Mouse (Mus musculus): ENCODE measurements around the gene Parva. TPM values are rescaled to one million over a fixed set of nuclear protein-coding genes. Genes with fewer than 3 reads are reported as not detected.

The Parva gene
- total RNA-seq, 1 experiment from 2014 or later, result not detected

DNA sequence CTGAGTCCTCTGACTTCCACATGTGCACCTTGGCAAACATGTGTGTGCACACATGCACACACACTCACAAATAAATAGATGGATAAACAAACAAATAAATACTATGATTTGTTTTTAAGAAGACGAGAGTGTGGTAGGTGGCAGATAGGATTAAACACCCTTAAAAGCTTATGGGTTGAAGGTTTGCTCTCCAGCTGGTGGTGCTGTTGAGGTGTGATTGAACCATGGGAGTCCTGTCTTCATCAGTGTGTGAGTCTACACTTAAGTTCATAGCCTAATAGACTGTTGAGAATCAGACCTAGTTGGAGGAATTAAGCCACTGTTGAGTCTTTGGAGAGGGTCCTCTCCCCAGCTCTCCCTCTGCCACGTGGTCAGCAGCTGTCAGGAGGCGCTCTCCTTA lies 38.6 kb downstream of the Parva start:
- no peak for ATAC-seq (replicated peaks; ENCODE audit: insufficient number of reproducible peaks, low FRiP score, low TSS enrichment, poor library complexity, severe bottlenecking)

DNA sequence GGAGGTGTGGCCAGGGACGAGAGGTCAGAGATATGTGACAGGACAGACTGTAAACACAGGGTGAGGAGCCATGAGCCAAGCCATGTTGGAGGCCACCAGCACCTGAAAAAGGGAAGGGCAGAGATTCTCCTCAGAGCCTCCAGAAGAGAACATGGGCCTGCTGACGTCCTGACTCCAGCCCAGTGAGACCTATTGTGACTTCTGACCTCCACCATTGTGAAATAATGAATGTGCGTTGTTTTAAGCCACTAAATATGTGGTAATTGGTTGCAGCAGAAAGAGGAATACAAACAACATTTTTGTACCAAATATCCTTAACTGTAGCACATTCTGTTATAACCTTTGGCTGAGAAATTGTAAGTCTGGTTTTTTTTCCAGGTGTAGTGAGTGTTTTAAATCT lies 39.5 kb downstream of the Parva start:
- no peak for ATAC-seq (replicated peaks; ENCODE audit: insufficient number of reproducible peaks, low FRiP score, low TSS enrichment, poor library complexity, severe bottlenecking)

DNA sequence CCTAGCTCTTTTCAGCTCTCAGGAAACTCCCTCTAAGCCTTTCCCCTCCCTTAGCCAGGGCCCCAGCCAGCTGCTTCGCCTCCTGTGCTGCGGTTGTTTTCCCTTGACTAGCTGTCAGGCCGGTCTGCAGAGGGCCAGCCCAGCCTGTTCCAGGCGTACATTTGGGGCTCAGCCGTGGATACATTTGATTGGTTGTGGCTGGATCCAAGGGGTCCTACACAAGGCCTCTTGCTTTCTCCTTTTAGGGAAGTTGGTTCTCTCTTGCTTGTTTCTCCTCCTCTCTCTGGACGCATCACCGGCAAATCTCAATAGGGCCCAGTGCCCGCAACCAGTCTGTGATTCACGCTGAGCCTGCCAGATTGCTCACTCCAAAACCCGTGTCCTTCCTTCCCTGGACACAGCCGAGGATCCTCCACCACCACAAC lies 40.4 kb downstream of the Parva start:
- ATAC-seq (replicated peaks; ENCODE audit: insufficient number of reproducible peaks, low FRiP score, low TSS enrichment, poor library complexity, severe bottlenecking), result no peak

DNA sequence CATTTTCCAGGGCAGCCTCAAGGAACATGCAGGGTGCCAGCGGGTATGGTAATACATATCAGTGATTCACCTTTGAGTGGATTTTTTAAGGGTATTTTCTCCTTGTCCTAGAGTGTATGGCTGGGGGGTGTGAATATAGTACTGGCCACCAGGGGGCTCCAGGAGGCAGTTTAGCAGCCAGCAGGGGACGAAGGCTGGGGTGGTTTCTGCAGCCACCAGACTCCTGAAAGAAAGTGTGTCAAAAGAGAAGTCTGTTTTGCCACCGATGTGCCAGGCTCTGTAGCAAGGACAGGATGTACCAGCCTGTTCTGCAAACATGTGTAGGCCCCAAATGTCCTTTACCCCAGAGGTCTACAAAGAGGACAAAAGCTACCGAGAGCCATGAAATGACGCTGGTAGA lies 42.5 kb downstream of the Parva start:
- no peak for ATAC-seq (replicated peaks; ENCODE audit: insufficient number of reproducible peaks, low FRiP score, low TSS enrichment, poor library complexity, severe bottlenecking)

DNA sequence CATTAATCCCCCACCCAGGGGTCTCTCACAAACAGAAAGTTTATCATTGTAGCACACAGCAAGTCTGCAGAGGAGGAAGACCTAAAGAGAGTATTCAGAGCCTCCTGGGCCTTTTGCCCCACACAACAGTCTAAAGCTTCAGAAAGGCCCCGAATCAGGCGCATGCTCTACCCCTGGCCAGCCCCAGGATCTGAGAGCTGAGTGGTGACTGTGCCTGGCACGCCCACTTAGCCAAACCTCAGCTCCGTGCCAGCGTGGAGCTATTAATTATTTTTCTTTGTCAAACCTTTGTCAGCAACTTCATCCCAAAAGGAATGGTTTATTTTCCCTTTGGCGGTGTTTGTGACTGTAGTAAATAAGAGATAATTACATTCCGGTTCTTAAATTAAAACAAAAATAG lies 44.0 kb downstream of the Parva start:
- no peak for ATAC-seq (replicated peaks; ENCODE audit: insufficient number of reproducible peaks, low FRiP score, low TSS enrichment, poor library complexity, severe bottlenecking)

DNA sequence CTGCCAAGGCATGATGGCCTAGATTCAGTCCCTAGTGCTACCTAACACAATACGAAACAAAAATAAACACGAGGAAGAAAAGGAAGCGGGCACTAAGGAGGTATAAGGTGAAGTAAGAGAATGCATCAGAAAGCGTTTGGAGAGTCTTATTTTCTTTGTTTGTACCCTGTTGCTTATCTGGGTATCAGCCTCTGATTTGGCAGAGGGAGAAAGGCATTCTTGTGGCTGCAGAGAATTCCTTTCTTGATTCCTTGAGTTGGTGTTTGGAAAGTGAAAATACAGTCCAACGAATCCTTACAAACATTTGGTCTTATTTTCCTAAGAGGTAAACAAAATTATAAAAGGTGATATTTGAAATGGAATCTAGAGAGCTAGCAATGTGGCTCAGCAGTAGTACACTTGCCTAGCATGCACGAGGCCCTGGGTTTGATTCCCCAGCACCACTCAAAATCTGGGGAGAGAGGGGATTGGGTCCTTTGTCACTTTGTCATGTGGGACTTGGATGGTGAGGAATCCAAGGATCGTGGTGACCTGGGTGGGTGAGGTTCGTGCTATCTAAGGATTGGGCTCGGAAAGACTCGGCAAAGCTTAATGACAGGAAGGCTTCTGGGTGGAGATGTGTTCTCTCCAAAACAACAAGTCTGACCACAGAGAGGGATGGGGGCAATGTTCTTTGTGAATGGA lies 44.9 kb downstream of the Parva start:
- ATAC-seq (replicated peaks; ENCODE audit: insufficient number of reproducible peaks, low FRiP score, low TSS enrichment, poor library complexity, severe bottlenecking), result no peak

DNA sequence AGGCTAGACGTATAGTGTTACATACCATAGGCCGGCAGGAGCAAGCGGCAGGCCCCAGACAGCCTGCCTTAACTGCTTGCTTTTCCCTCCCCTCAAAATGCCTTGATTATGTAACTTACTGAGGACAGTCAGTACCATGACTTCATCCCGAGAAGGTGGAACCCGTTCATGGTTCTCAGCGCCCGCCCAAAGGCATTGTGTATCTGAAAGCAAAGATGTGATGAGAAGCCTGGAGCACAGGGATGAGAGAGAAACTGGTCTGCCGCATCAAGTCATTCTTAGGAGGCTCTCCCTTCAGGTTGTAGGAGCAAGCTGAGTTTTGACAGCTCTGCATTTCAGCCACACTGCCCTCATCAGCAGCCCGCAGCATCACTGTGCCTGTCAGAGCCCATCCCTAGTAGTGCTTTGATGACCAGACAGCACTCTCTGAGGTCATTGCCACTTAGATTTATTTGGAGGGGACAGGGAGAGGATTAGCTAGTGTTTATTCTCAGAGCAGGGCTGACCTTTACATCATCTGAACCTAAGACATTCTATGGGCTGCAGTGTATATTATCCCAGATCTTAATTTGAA lies 45.5 kb downstream of the Parva start:
- no peak for ATAC-seq (replicated peaks; ENCODE audit: insufficient number of reproducible peaks, low FRiP score, low TSS enrichment, poor library complexity, severe bottlenecking)

DNA sequence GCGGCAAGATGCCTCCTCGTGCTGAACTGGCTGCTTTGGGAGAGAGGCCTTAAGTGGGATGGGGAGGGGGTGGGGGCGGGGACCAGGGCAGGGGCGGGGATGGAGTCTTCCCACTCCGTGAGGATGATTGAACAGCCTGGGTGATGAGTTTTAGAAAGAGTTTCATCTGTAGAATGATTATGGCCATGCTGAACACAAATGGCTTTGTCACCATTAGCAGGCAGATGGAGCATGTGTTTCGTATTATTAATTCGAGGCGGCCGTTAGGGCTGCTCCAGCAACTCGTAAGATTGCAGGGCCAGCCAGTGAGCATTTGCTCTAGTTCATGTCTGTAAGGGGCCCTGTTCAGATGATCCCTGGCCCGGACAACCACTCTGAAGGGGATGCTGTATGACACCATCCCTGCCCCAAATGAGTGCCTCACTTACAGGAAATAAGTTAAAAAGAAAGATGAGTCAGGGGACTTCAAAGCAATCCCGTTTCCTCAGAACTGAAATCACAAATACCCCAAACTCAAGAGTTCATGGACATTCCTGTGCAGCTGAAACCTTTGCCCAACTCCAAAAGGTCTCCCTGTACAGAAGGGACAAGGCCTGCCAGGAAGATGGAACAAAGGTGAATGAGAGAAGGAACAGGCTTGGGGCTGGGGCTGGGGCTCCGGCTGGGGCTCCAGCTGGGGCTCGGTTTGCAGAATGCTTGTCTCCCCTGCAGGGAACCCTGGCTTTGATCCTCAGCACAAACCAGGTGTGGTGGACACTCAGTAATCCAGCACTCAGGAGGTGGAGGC lies 46.5 kb downstream of the Parva start:
- no peak for ATAC-seq (replicated peaks; ENCODE audit: insufficient number of reproducible peaks, low FRiP score, low TSS enrichment, poor library complexity, severe bottlenecking)

DNA sequence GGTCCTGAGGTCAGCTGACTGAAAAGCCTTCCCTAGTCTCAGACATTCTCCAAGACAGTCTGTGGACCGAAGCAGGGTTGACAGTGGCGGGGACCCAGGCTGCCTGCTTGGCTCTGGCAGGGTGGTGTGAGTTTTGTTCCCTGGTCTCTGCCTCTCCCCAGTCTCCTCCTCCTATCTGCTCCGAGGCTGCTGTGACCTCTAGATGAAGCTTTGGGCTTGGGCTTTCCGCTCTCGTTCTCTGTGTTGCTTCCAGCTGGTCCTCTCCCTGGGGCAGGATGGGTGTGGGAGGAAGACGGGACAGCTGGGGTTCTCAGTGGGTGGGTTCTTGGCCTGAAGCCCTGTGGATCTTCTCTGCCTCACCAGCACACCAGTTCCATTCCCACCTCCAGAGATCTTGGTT lies 51.8 kb downstream of the Parva start:
- ATAC-seq (replicated peaks; ENCODE audit: insufficient number of reproducible peaks, low FRiP score, low TSS enrichment, poor library complexity, severe bottlenecking), result no peak

DNA sequence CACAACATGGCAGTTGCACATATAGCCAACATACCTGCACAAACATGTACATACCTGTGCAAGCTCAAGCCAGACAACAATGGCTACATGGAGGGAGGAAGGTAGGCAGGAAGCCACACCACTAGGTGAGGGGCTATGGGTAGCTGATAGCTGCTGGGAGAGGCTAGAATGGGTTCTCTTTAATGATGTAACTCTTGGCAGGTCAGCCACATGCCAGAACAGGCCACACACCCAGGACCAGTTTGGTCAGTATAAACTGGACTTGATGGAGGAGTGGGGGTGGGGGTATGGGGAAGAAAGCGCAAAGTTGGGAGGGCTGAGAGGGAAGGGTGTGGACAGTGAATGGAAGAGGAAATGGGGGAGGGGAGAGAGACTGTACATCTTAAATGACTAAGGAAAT lies 53.7 kb downstream of the Parva start:
- ATAC-seq (replicated peaks; ENCODE audit: insufficient number of reproducible peaks, low FRiP score, low TSS enrichment, poor library complexity, severe bottlenecking), result no peak

DNA sequence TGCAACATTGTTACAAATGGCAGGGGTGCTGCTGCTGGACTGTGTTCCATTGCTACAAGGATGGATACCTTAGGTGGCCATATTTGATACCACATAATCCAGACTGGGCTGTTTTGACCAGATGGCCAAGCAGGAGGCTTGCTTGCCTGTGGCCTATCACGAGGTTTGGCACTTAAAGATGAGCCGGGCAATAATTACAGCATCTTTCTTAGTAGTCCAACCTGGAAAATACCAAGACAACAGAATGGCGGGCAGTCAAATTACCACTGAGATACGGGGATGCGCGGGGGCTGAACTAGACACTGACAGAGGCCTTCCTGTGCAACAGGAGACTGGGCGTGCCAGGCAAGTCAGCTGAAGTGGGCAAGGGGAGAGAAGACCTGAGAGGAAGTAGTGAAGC lies 55.3 kb downstream of the Parva start:
- ATAC-seq (replicated peaks; ENCODE audit: insufficient number of reproducible peaks, low FRiP score, low TSS enrichment, poor library complexity, severe bottlenecking), result no peak

DNA sequence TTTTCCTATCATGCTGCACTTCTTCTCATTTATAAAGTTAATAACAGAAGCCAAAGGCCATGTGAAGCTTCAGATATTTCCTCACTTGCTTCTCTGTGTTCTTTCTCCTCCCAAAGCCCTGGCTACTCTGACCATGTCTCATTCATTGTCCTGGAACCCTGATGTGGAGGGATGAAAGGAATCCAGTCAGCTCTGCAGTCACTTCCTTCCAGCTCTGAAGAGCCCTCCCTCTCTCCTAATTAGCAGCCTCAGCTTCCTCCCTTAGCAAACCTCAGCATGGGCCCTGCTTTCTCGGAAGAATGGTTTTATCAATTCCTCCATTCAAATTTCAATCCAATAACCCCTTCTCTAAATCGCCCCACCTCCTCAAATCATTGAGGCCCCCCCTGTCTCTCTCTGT lies 56.1 kb downstream of the Parva start:
- no peak for ATAC-seq (replicated peaks; ENCODE audit: insufficient number of reproducible peaks, low FRiP score, low TSS enrichment, poor library complexity, severe bottlenecking)

DNA sequence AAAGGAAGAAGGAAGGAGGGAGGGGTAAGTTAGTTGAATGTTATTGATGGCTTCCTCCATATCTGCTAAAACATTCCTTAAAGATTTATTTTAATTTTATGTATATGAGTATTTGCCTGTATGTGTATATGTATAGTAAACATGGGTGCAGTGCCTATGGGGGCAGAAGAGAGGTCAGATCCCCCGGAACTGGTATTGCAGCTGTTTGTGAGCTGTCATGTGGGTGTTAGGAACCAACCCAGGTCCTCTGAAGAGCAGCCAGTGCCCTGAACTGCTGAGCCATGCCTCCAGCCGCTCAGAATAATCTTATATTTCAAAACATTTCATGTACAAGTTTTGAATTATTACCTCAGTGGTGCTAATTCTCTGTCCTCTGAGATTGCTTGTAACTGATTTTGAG lies 63.5 kb downstream of the Parva start:
- ATAC-seq (replicated peaks; ENCODE audit: insufficient number of reproducible peaks, low FRiP score, low TSS enrichment, poor library complexity, severe bottlenecking), result no peak

DNA sequence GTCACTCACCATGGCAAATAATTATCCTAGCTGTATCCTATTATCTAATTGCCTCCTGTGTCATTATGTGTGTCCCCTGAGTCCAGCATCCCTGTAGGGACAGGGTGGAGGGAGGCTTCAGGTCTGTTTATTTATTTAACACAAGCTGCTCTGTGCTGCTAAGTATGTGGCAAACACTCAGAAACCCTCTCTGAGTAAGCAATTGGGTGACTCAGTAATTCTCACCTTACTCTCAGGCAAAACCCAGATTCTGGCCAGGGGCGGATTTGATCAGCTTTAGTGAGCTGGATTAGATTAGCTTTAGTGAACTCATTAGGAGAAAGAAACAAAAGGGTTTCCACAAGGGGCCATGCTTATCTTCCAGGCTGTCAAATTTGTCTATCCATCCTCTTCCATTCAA lies 64.4 kb downstream of the Parva start:
- no peak for ATAC-seq (replicated peaks; ENCODE audit: insufficient number of reproducible peaks, low FRiP score, low TSS enrichment, poor library complexity, severe bottlenecking)

DNA sequence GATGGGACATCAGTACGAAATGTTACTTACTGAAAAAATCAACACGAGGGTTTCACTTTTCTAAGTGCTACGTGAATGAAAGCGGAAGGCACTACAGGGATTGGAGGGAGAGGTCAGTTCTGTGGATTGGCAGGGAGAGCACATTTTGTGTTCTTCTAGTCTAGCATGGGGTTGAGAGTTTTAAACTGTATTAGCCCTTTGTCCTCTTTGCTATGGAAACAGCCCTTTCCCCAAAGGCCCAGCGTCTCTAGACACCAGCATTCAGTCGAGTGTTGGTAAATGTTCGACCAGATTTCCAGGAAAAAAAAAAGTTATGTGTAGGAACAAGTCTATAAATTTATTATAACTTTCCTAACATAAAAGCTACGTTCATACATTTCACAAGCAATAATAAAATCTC lies 68.6 kb downstream of the Parva start:
- ATAC-seq (replicated peaks; ENCODE audit: insufficient number of reproducible peaks, low FRiP score, low TSS enrichment, poor library complexity, severe bottlenecking), result no peak

DNA sequence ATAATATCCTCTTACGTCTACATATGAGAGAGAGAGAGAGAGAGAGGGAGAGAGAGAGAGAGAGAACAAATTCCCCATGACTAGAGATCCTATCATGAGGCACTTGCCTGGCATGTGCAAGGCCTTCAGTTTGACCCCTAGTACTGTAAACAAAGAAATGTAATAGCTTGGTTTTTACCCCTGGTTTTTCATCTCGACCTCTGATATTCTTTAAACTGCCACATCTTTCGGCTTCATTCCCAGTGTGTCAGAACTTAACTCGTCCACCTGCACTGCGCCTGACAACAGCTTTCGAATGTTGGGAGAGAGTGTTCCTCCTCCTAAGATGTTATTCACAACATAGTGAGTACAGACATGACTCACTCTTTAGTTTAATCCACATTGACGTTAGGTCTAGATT lies 69.6 kb downstream of the Parva start:
- ATAC-seq (replicated peaks; ENCODE audit: insufficient number of reproducible peaks, low FRiP score, low TSS enrichment, poor library complexity, severe bottlenecking), result no peak

DNA sequence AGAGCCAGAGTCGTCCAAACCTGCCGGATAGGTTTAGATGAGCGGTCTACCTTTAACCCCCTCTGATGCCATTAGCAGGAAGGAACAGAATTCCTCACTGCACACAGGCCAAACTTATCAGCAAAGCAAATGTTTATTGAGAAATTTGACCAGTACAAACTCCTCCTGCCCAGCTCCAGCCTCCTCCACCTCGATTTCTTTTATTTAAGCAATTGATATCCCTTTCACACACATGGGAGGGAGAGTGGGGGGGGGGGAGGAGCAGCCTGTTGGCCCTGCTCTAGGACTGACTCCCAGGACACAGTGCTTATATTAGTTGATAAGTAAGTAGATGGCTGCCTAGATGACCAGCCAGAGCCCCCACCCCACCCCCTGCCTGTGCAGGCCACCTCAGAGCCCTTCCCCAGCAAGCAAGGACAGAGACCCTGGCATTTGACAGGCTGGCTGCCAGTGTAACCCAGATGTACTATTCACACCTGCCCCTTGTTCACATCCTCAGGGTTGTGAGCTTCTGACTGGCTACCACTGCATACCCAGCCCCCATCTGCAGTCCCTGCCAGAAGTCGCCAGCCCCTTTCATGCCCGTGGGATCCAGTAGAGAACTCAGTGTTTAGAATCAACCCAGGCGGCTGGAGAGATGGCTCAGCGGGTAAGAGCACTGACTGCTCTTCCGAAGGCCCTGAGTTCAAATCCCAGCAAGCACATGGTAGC lies 71.4 kb downstream of the Parva start:
- ATAC-seq (replicated peaks; ENCODE audit: insufficient number of reproducible peaks, low FRiP score, low TSS enrichment, poor library complexity, severe bottlenecking), result no peak

DNA sequence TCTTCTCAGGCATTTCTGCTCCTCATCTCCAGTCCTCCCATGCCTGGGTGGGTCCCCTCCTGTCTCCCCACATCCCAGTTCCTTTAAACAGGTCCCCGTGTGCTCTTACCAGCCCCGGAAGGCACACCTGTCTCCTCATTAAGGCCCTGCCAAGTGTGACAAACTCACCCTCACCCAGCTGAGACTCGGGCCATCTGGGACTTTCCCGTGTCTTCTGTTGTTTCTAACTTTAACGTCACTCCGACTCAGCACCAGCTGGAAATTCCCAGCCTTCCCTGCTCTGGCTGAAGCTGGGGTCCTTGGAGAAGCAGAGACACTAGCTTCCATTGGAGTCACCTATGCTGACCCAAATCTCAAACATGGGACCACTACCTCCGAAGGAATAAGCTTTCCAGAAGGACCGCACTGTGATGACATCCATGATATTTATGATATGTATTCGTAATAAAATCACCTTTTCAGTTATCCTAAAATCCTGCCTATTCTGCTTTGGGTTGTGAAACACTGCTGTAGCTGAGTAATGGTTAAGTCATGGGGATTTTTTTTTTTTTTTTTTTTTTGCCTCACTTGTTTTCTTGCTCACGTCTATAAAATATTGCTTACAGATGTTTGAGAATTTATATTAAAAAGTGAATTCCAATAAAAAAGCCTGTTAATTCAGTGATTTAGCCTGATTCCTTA lies 72.3 kb downstream of the Parva start:
- ATAC-seq (replicated peaks; ENCODE audit: insufficient number of reproducible peaks, low FRiP score, low TSS enrichment, poor library complexity, severe bottlenecking), result no peak

DNA sequence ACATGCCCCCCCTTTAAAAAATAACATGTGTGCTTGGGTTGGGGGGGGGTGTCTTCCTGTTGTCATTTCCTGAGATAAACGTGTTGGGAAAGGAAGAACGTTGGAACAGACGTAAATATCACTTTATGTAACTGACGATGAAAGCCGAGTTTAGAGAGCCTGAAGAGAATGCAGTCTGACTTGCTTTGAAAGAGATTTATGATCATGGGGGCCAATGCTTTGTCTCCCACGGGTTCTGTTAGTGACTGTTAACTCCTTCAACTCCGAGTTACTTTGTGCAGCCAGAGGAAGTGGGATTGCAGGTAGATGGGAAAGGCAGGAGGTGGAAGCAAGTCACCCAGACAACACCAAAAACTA lies 72.8 kb downstream of the Parva start:
- ATAC-seq (replicated peaks; ENCODE audit: insufficient number of reproducible peaks, low FRiP score, low TSS enrichment, poor library complexity, severe bottlenecking), result no peak

All from monocyte, adult 5-6 weeks (primary cell).